Mouse (Mus musculus) myocyte (in vitro differentiated cells): ENCODE measurements at regions not wholly inside any gene's neighbourhood (a gene's known extent, or its start where the extent isn't known, plus 50 kb on each side); places are given as distances from the start of the nearest gene placed in this dataset.

ENCODE experiments used
- CEBPB ChIP-seq: IDR thresholded peaks from 2 replicates; pipeline ENCODE4 v1.6.1; 2011; ENCODE audit warnings: mild to moderate bottlenecking, moderate library complexity; ENCODE audit not compliant: poor library complexity, insufficient read depth, severe bottlenecking
- E2F4 ChIP-seq: IDR thresholded peaks from one replicate; pipeline ENCODE4 v1.6.1; 2011; ENCODE audit warnings: mild to moderate bottlenecking, control low read depth, moderate library complexity; ENCODE audit not compliant: insufficient read depth
- MAX ChIP-seq: IDR thresholded peaks from one replicate; pipeline ENCODE4 v1.6.1; 2011; ENCODE audit warnings: low read depth, mild to moderate bottlenecking, control low read depth
- MYOD1 ChIP-seq, 3 experiments: IDR thresholded peaks; one replicate each; pipeline ENCODE4 v1.6.1; 2011; ENCODE audit warnings: control low read depth in 2 of 3, low read depth in 2 of 3, mild to moderate bottlenecking in 2 of 3, moderate library complexity in 1 of 3; ENCODE audit not compliant: insufficient read length in 2 of 3, control insufficient read depth in 1 of 3
- MYOG ChIP-seq, 3 experiments: IDR thresholded peaks; one replicate each; pipeline ENCODE4 v1.6.1; 2011; ENCODE audit warnings: control low read depth in 2 of 3, low read depth in 2 of 3, mild to moderate bottlenecking in 2 of 3; ENCODE audit not compliant: insufficient read length in 2 of 3, control insufficient read depth in 1 of 3, insufficient read depth in 1 of 3
- POLR2A ChIP-seq: IDR thresholded peaks from one replicate; pipeline ENCODE4 v1.6.1; 2011; ENCODE audit warnings: low read depth, mild to moderate bottlenecking, control low read depth, moderate library complexity; ENCODE audit not compliant: insufficient read length
- POLR2AphosphoS2 ChIP-seq: IDR thresholded peaks from one replicate; pipeline ENCODE4 v1.6.1; 2011; ENCODE audit warnings: low read depth, control low read depth; ENCODE audit not compliant: insufficient read length
- TCF12 ChIP-seq: IDR thresholded peaks from one replicate; pipeline ENCODE4 v1.6.1; 2011; ENCODE audit warnings: mild to moderate bottlenecking, control low read depth; ENCODE audit not compliant: poor library complexity, insufficient read depth, severe bottlenecking

GRCm38 (mm10) chr1:89007476-89007875 lies 62.7 kb upstream of the Sh3bp4 start:
- TF ChIP-seq POLR2A (no peak), MAX (no peak), TCF12 (no peak), MYOG (IDR thresholded peaks at IDR 0.05; ENCODE audit: control insufficient read depth in 1 of 3, insufficient read depth in 1 of 3, insufficient read length in 2 of 3, low read depth in 2 of 3) (no peak), E2F4 (no peak), MYOD1 (IDR thresholded peaks at IDR 0.05; ENCODE audit: control insufficient read depth in 1 of 3, insufficient read length in 2 of 3, low read depth in 2 of 3) (no peak), POLR2AphosphoS2 (no peak), CEBPB (no peak)
